Mouse (Mus musculus): ENCODE data around the gene Akr1b8.
"Not testable (repeated sequence)": the region's sequence is repeated elsewhere in the genome, so short reads cannot be mapped to it uniquely, and the experiment has no call there.

The Akr1b8 gene

GRCm38 (mm10) chr6:34350037-34350699, 3.8 kb upstream of the Akr1b8 start:
- no peak for DNase-seq

GRCm38 (mm10) chr6:34351481-34351880, 2.4 kb upstream of the Akr1b8 start:
- DNase-seq: not testable (repeated sequence)

- DNase-seq: no peak
Observed at GRCm38 (mm10) chr6:34352401-34352800, 1.5 kb upstream of the Akr1b8 start.

GRCm38 (mm10) chr6:34354354-34355348, 732 bp downstream of the Akr1b8 start:
- no peak for DNase-seq

GRCm38 (mm10) chr6:34355349-34355747, 1.4 kb downstream of the Akr1b8 start:
- no peak for DNase-seq

GRCm38 (mm10) chr6:34355841-34356240, 1.9 kb downstream of the Akr1b8 start:
- no peak for DNase-seq

GRCm38 (mm10) chr6:34364217-34365136, 10.6 kb downstream of the Akr1b8 start:
- DNase-seq: no peak

GRCm38 (mm10) chr6:34367998-34368397, 14.1 kb downstream of the Akr1b8 start:
- DNase-seq: no peak

GRCm38 (mm10) chr6:34370081-34370480, 16.2 kb downstream of the Akr1b8 start:
- no peak for DNase-seq

GRCm38 (mm10) chr6:34371700-34372351, 17.9 kb downstream of the Akr1b8 start:
- DNase-seq: peak; percentile 87 to 88

- DNase-seq: peak; percentile 33 to 40
Observed at GRCm38 (mm10) chr6:34373841-34374240, 19.9 kb downstream of the Akr1b8 start.

- DNase-seq: not testable (repeated sequence)
Observed at GRCm38 (mm10) chr6:34375888-34376287, 22.0 kb downstream of the Akr1b8 start.

GRCm38 (mm10) chr6:34383401-34383800, 29.5 kb downstream of the Akr1b8 start:
- DNase-seq: no peak

GRCm38 (mm10) chr6:34384110-34384661, 30.3 kb downstream of the Akr1b8 start, which contains the start of gene Akr1b10:
Gene Akr1b10 (plus strand): TSS chr6:34384218.
- DNase-seq: peak; percentile 68 to 71

- DNase-seq: peak; percentile 34 to 44
Observed at GRCm38 (mm10) chr6:34384701-34385370, 30.9 kb downstream of the Akr1b8 start.

GRCm38 (mm10) chr6:34388420-34389156, 34.7 kb downstream of the Akr1b8 start:
- DNase-seq: no peak

GRCm38 (mm10) chr6:34395897-34396296, 42.0 kb downstream of the Akr1b8 start:
- no peak for DNase-seq

- DNase-seq: no peak
Observed at GRCm38 (mm10) chr6:34398431-34398830, 44.5 kb downstream of the Akr1b8 start.

- no peak for DNase-seq
Observed at GRCm38 (mm10) chr6:34399606-34400220, 45.8 kb downstream of the Akr1b8 start.

- no peak for DNase-seq
Observed at GRCm38 (mm10) chr6:34400696-34401095, 46.8 kb downstream of the Akr1b8 start.
